Mouse (Mus musculus) hindbrain, embryonic 15.5 days (tissue): ENCODE measurements at regions not wholly inside any gene's neighbourhood (a gene's known extent, or its start where the extent isn't known, plus 50 kb on each side); places are given as distances from the start of the nearest gene placed in this dataset.

Experiments
- ATAC-seq: fragments of 200-750 bp; cut with Nextera tagmentation; 2 replicates; pipeline ENCODE4 v1.8.0; 2017; ENCODE audit warnings: low read depth, moderate number of reproducible peaks, moderate TSS enrichment; ENCODE audit not compliant: low FRiP score
- H3K27ac ChIP-seq: fragments of 300-500 bp; sonication (generic); replicated peaks from 2 replicates; pipeline ENCODE4 v1.5.1; 2015; ENCODE audit warnings: mild to moderate bottlenecking, inconsistent platforms
- H3K27me3 ChIP-seq: fragments of 300-500 bp; sonication (generic); 2 replicates; pipeline ENCODE4 v1.6.1; 2015; ENCODE audit warnings: control low read depth, inconsistent platforms
- H3K36me3 ChIP-seq: fragments of 300-500 bp; sonication (generic); 2 replicates; pipeline ENCODE4 v1.6.1; 2015; ENCODE audit warnings: control low read depth, inconsistent platforms
- H3K4me1 ChIP-seq: fragments of 300-500 bp; sonication (generic); replicated peaks from 2 replicates; pipeline ENCODE4 v1.6.1; 2015; ENCODE audit warnings: control low read depth, inconsistent platforms
- H3K4me2 ChIP-seq: fragments of 300-500 bp; sonication (generic); 2 replicates; pipeline ENCODE4 v1.6.1; 2015; ENCODE audit warnings: moderate library complexity, mild to moderate bottlenecking, inconsistent platforms
- H3K4me3 ChIP-seq: fragments of 300-500 bp; sonication (generic); 2 replicates; pipeline ENCODE4 v1.5.1; 2015; ENCODE audit warnings: mild to moderate bottlenecking, inconsistent platforms
- H3K9ac ChIP-seq: fragments of 300-500 bp; sonication (generic); 2 replicates; pipeline ENCODE4 v1.6.1; 2015; ENCODE audit warnings: inconsistent platforms
- H3K9me3 ChIP-seq: fragments of 300-500 bp; sonication (generic); 2 replicates; pipeline ENCODE4 v1.6.1; 2016; ENCODE audit warnings: control low read depth, inconsistent platforms
- WGBS: fragments of 180-500 bp; shearing (Covaris S2); methylation state at CpG from one replicate; pipeline ENCODE4 v1.1.7; 2015; 5-methylcytosine and 5-hydroxymethylcytosine counted together

GRCm38 (mm10) chr6:133904501-133904900 is 50.9 kb upstream of the Kap start:
- Histone ChIP-seq H3K4me3 (no peak overlapping the region), H3K4me1 (no peaks in the 10 kb centered on the region), H3K36me3 (no peaks in the 10 kb centered on the region), H3K9me3 (no peaks in the 10 kb centered on the region), H3K4me2 (no peak overlapping the region), H3K27me3 (no peaks in the 10 kb centered on the region), H3K27ac (no peak overlapping the region), H3K9ac (no peak overlapping the region)
- WGBS, result 30% methylated on average over 5 of the region's 5 CpGs
- no peak for ATAC-seq

- Histone ChIP-seq H3K9ac (no peak overlapping the region), H3K4me2 (no peak overlapping the region), H3K27me3 (no peaks in the 10 kb centered on the region), H3K9me3 (no peaks in the 10 kb centered on the region), H3K4me1 (no peaks in the 10 kb centered on the region), H3K36me3 (no peaks in the 10 kb centered on the region), H3K27ac (no peak overlapping the region), H3K4me3 (no peak overlapping the region)
- ATAC-seq, result no peak
- 90% methylated on average over 7 of the region's 7 CpGs for WGBS
Observed at GRCm38 (mm10) chr6:133934667-133935066, 81.1 kb upstream of the Kap start.

GRCm38 (mm10) chr6:133935671-133936070 is 82.1 kb upstream of the Kap start:
- Histone ChIP-seq H3K4me2 (no peak overlapping the region), H3K36me3 (no peaks in the 10 kb centered on the region), H3K27ac (no peak overlapping the region), H3K9me3 (no peaks in the 10 kb centered on the region), H3K9ac (no peak overlapping the region), H3K4me1 (no peaks in the 10 kb centered on the region), H3K27me3 (no peaks in the 10 kb centered on the region), H3K4me3 (no peak overlapping the region)
- WGBS, result 93% methylated on average over 2 of the region's 2 CpGs
- no peak for ATAC-seq

- Histone ChIP-seq H3K27me3 (no peaks in the 10 kb centered on the region), H3K4me3 (no peak overlapping the region), H3K4me2 (no peak overlapping the region), H3K9ac (no peak overlapping the region), H3K9me3 (no peaks in the 10 kb centered on the region), H3K27ac (no peak overlapping the region), H3K36me3 (no peaks in the 10 kb centered on the region), H3K4me1 (no peaks in the 10 kb centered on the region)
- 87% methylated on average over 11 of the region's 11 CpGs for WGBS
- ATAC-seq, result peak; percentile 34; the same call in 1 of the 2 replicates
Observed at GRCm38 (mm10) chr6:133959902-133960634, 75.4 kb upstream of the Etv6 start.

GRCm38 (mm10) chr6:133960713-133961112 is 74.8 kb upstream of the Etv6 start:
- Histone ChIP-seq H3K4me2 (no peak overlapping the region), H3K9me3 (no peaks in the 10 kb centered on the region), H3K27ac (no peak overlapping the region), H3K27me3 (no peaks in the 10 kb centered on the region), H3K36me3 (no peaks in the 10 kb centered on the region), H3K4me3 (no peak overlapping the region), H3K9ac (no peak overlapping the region), H3K4me1 (no peaks in the 10 kb centered on the region)
- WGBS, result 26% methylated on average over 7 of the region's 7 CpGs
- ATAC-seq, result peak; percentile 69; the same call in 1 of the 2 replicates

GRCm38 (mm10) chr6:133962641-133963040 is 72.9 kb upstream of the Etv6 start:
- Histone ChIP-seq H3K4me1 (no peaks in the 10 kb centered on the region), H3K9me3 (no peaks in the 10 kb centered on the region), H3K27ac (no peak overlapping the region), H3K9ac (no peak overlapping the region), H3K27me3 (no peaks in the 10 kb centered on the region), H3K36me3 (no peaks in the 10 kb centered on the region), H3K4me3 (no peak overlapping the region), H3K4me2 (no peak overlapping the region)
- 90% methylated on average over 5 of the region's 5 CpGs for WGBS
- no peak for ATAC-seq

- H3K4me3 ChIP-seq, result no peak overlapping the region
- H3K4me2 ChIP-seq, result no peak overlapping the region
- no peaks in the 10 kb centered on the region for H3K9me3 ChIP-seq
- H3K36me3 ChIP-seq, result no peaks in the 10 kb centered on the region
- H3K27ac ChIP-seq, result no peak overlapping the region
- H3K9ac ChIP-seq, result no peak overlapping the region
- no peaks in the 10 kb centered on the region for H3K4me1 ChIP-seq
- ATAC-seq, result no peak
- H3K27me3 ChIP-seq, result no peaks in the 10 kb centered on the region
- WGBS, result 74% methylated on average over 6 of the region's 6 CpGs
Observed at GRCm38 (mm10) chr6:133963264-133963663, 72.2 kb upstream of the Etv6 start.

GRCm38 (mm10) chr6:133967286-133967685 is 68.2 kb upstream of the Etv6 start:
- Histone ChIP-seq H3K27me3 (no peaks in the 10 kb centered on the region), H3K4me1 (no peaks in the 10 kb centered on the region), H3K9ac (no peak overlapping the region), H3K4me2 (no peak overlapping the region), H3K9me3 (no peaks in the 10 kb centered on the region), H3K4me3 (no peak overlapping the region), H3K36me3 (no peaks in the 10 kb centered on the region), H3K27ac (no peak overlapping the region)
- no peak for ATAC-seq
- 91% methylated on average over 3 of the region's 3 CpGs for WGBS

- Histone ChIP-seq H3K36me3 (no peaks in the 10 kb centered on the region), H3K9ac (no peak overlapping the region), H3K9me3 (no peaks in the 10 kb centered on the region), H3K27ac (no peak overlapping the region), H3K27me3 (no peaks in the 10 kb centered on the region), H3K4me2 (no peak overlapping the region), H3K4me3 (no peak overlapping the region), H3K4me1 (no peaks in the 10 kb centered on the region)
- 0 out of 2 replicates have a peak, but pooled peaks have one; percentile 23 for ATAC-seq
- 73% methylated on average over 6 of the region's 6 CpGs for WGBS
Observed at GRCm38 (mm10) chr6:133972054-133972705, 63.3 kb upstream of the Etv6 start.

GRCm38 (mm10) chr6:133973205-133973838 is 62.2 kb upstream of the Etv6 start:
- Histone ChIP-seq H3K4me1 (no peaks in the 10 kb centered on the region), H3K4me2 (no peak overlapping the region), H3K27me3 (no peaks in the 10 kb centered on the region), H3K9ac (no peak overlapping the region), H3K4me3 (no peak overlapping the region), H3K36me3 (no peaks in the 10 kb centered on the region), H3K9me3 (no peaks in the 10 kb centered on the region), H3K27ac (no peak overlapping the region)
- no peak for ATAC-seq
- WGBS, result 83% methylated on average over 7 of the region's 7 CpGs

GRCm38 (mm10) chr6:133975951-133976350 is 59.5 kb upstream of the Etv6 start:
- H3K27me3 ChIP-seq, result no peaks in the 10 kb centered on the region
- no peak overlapping the region for H3K4me3 ChIP-seq
- H3K27ac ChIP-seq, result no peak overlapping the region
- ATAC-seq, result no peak
- H3K9me3 ChIP-seq, result no peaks in the 10 kb centered on the region
- no peak overlapping the region for H3K9ac ChIP-seq
- no peaks in the 10 kb centered on the region for H3K36me3 ChIP-seq
- 93% methylated on average over 1 of the region's 1 CpGs for WGBS
- no peaks in the 10 kb centered on the region for H3K4me1 ChIP-seq
- H3K4me2 ChIP-seq, result no peak overlapping the region

- Histone ChIP-seq H3K4me3 (no peak overlapping the region), H3K9ac (no peak overlapping the region), H3K4me2 (no peak overlapping the region), H3K4me1 (no peaks in the 10 kb centered on the region), H3K36me3 (no peaks in the 10 kb centered on the region), H3K27ac (no peak overlapping the region), H3K27me3 (no peaks in the 10 kb centered on the region), H3K9me3 (no peaks in the 10 kb centered on the region)
- 59% methylated on average over 6 of the region's 6 CpGs for WGBS
- 0 out of 2 replicates have a peak, but pooled peaks have one; percentile 54 for ATAC-seq
Observed at GRCm38 (mm10) chr6:133976854-133977253, 58.6 kb upstream of the Etv6 start.
